Mouse (Mus musculus) neutrophil, adult 83 days (primary cell): ENCODE results near the gene Maged2. TPM values are rescaled to one million over a fixed set of nuclear protein-coding genes. Genes with fewer than 3 reads are reported as not detected.

ENCODE experiments used
- total RNA-seq, 2 experiments: library from RNA; stranded (reverse); gene quantifications; one replicate each; pipeline ENCODE4 v1.2.4; 2023

Gene Maged2
- total RNA-seq, result 1 to 10 TPM in 1 of 2 experiments, under 1 TPM in 1; 0.73 to 1.3 TPM

GRCm38 (mm10) chrX:150814139-150814469, at the start of gene Maged2:
Gene Maged2, minus strand, starts transcription at chrX:150814345.

Other genes starting within 250 kb of the Maged2 start
- gene Pfkfb1, start 226.1 kb downstream of the Maged2 start, total RNA-seq, result 1 to 10 TPM; 3.0 to 5.0 TPM
- gene Apex2, start 224.5 kb downstream of the Maged2 start, total RNA-seq, result 10 to 100 TPM in 1 of 2 experiments, 1 to 10 TPM in 1; 9.6 to 11.3 TPM
- not detected for gene Tro, start 156.8 kb downstream of the Maged2 start, total RNA-seq
- 10 to 100 TPM; 20.1 to 22.1 TPM for gene Gnl3l, start 203.0 kb upstream of the Maged2 start, total RNA-seq
- gene Fgd1, start 231.8 kb upstream of the Maged2 start, total RNA-seq, result 1 to 10 TPM in 1 of 2 experiments, under 1 TPM in 1; 0.49 to 1.0 TPM